Mouse (Mus musculus) hindbrain, postnatal 0 days (tissue): Measurements from ENCODE around the gene Pde7b. TPM values are rescaled to one million over a fixed set of nuclear protein-coding genes. Genes with fewer than 3 reads are reported as not detected.

Experiments
- ATAC-seq: fragments of 200-750 bp; cut with Nextera tagmentation; 2 replicates; pipeline ENCODE4 v1.8.0; 2017; ENCODE audit warnings: mild to moderate bottlenecking, moderate TSS enrichment, moderate library complexity
- DNase-seq: peaks from one replicate; pipeline ENCODE4 v3.0.0-alpha.2; 2015; ENCODE audit warnings: low spot score
- H3K27ac ChIP-seq: fragments of 300-500 bp; sonication (generic); 2 replicates; pipeline ENCODE4 v1.5.1; 2014; ENCODE audit warnings: mild to moderate bottlenecking
- H3K27me3 ChIP-seq: fragments of 300-500 bp; sonication (generic); 2 replicates; pipeline ENCODE4 v1.6.1; 2014; ENCODE audit warnings: low read length, mixed read lengths; ENCODE audit not compliant: insufficient read depth
- H3K36me3 ChIP-seq: fragments of 300-500 bp; sonication (generic); 2 replicates; pipeline ENCODE4 v1.6.1; 2014; ENCODE audit warnings: low read length, mixed read lengths; ENCODE audit not compliant: insufficient read depth
- H3K4me1 ChIP-seq: fragments of 300-500 bp; sonication (generic); 2 replicates; pipeline ENCODE4 v1.6.1; 2014; ENCODE audit warnings: antibody characterized with exemption, low read length, mixed read lengths; ENCODE audit not compliant: insufficient read depth
- H3K4me2 ChIP-seq: fragments of 300-500 bp; sonication (generic); 2 replicates; pipeline ENCODE4 v1.6.1; 2014; ENCODE audit warnings: low read depth, mild to moderate bottlenecking, low read length, moderate library complexity, mixed read lengths
- H3K4me3 ChIP-seq: fragments of 300-500 bp; sonication (generic); 2 replicates; pipeline ENCODE4 v1.5.1; 2014; ENCODE audit warnings: low read length
- H3K9ac ChIP-seq: fragments of 300-500 bp; sonication (generic); replicated peaks from 2 replicates; pipeline ENCODE4 v1.6.1; 2014; ENCODE audit warnings: mild to moderate bottlenecking, low read length, moderate library complexity, mixed read lengths
- H3K9me3 ChIP-seq: fragments of 300-500 bp; sonication (generic); 2 replicates; pipeline ENCODE4 v1.6.1; 2016; ENCODE audit warnings: low read length, mixed read lengths
- CTCF ChIP-seq: IDR thresholded peaks from 2 replicates; pipeline ENCODE4 v1.5.1; 2016; ENCODE audit warnings: antibody characterized with exemption, control low read depth, low read depth
- WGBS: fragments of 180-500 bp; shearing (Covaris S2); extraction: QIAGEN DNeasy Blood & Tissue Kit; methylation state at CpG from one replicate; pipeline ENCODE4 v1.1.7; 2014; 5-methylcytosine and 5-hydroxymethylcytosine counted together
- polyA plus RNA-seq: library from polyadenylated mRNA; unstranded; fragments of >200 nt; fragmentation: Nextera tagmentation; extraction: Ambion mirVana; gene quantifications from 2 replicates; pipeline ENCODE4 v1.2.1, GENCODE M21; 2015
- total RNA-seq: library from RNA; depleted of rRNA; stranded (reverse); fragments of >200 nt; gene quantifications from 2 replicates; pipeline ENCODE4 v1.2.3, GENCODE M21; 2014

Gene Pde7b
- total and polyA plus RNA-seq, 2 experiments from 2014 or later: 2.3 to 7.9 TPM

- DNase-seq (no peak), ATAC-seq (no peak)
- H3K27ac ChIP-seq: no peak overlapping the region
- no peak overlapping the region for H3K4me3 ChIP-seq
- no peak for TF ChIP-seq CTCF
- no peaks in the 10 kb centered on the region for H3K27me3 ChIP-seq
- no peaks in the 10 kb centered on the region for H3K36me3 ChIP-seq
- no peak overlapping the region for H3K9ac ChIP-seq
- H3K9me3 ChIP-seq: no peaks in the 10 kb centered on the region
- H3K4me1 ChIP-seq: no peaks in the 10 kb centered on the region
- H3K4me2 ChIP-seq: no peak overlapping the region
- 79% methylated on average over 12 of the region's 12 CpGs for WGBS
Observed at GRCm38 (mm10) chr10:20431336-20431735, 293.5 kb downstream of the Pde7b start.

DNA sequence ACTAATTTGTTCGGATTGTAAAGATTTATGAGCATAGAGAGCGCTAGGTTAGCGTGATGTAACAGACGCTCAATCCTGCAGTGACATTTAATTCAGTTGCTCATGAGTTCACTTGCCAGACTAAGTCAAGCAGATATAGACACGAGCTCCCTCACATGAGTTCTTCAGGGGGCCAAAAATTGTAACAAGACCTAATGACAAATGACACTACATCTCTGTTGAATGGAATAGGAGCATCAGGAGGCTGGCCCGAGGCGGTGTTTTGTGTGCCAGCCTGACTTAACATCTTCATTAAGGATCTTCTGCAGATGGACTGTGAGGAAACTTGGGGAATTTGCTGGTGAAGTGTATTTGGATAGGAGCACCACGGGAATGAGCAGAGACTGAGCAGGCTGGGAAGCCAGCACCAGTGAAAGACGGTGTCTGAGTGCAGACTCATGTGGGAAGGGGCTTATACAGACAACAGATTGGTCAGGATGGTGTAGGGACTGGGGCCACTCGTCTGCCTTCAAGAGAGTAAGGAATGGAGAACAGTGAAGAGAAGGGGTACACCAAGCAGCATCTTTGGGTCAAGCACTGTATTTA lies 303.5 kb downstream of the Pde7b start:
- ATAC-seq (peak; percentile 83), DNase-seq (peak; percentile 56)
- no peak overlapping the region for H3K9ac ChIP-seq
- no peak overlapping the region for H3K4me3 ChIP-seq
- H3K4me2 ChIP-seq: no peak overlapping the region
- TF ChIP-seq CTCF: no peak
- WGBS: 61% methylated on average over 10 of the region's 10 CpGs
- H3K27me3 ChIP-seq: no peaks in the 10 kb centered on the region
- no peak overlapping the region for H3K27ac ChIP-seq
- no peaks in the 10 kb centered on the region for H3K4me1 ChIP-seq
- no peaks in the 10 kb centered on the region for H3K36me3 ChIP-seq
- no peaks in the 10 kb centered on the region for H3K9me3 ChIP-seq

DNA sequence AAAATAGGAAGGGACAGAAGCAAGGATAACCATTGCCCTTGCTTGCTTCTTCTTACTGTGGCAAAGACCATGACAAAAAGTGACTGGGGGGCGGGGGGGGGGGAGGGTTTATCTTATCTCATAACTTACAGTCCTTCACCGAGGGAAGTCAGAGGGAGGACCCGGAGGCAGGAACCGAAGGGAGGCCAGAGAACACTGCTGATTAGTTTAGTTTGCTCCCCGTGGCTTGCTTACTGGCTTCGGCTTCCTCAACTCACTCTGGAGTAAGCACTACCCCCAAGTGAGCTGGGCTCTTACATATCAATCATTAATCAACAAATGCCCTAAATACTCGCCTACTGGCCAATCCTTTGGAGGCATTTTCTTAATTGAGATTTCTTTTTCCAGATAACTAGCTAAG lies 304.6 kb downstream of the Pde7b start:
- no peak for TF ChIP-seq CTCF
- no peaks in the 10 kb centered on the region for H3K27me3 ChIP-seq
- no peaks in the 10 kb centered on the region for H3K36me3 ChIP-seq
- 71% methylated on average over 7 of the region's 7 CpGs for WGBS
- H3K4me1 ChIP-seq: no peaks in the 10 kb centered on the region
- DNase-seq (no peak), ATAC-seq (no peak)
- no peak overlapping the region for H3K9ac ChIP-seq
- H3K4me3 ChIP-seq: no peak overlapping the region
- no peak overlapping the region for H3K4me2 ChIP-seq
- H3K27ac ChIP-seq: no peak overlapping the region
- H3K9me3 ChIP-seq: no peaks in the 10 kb centered on the region

DNA sequence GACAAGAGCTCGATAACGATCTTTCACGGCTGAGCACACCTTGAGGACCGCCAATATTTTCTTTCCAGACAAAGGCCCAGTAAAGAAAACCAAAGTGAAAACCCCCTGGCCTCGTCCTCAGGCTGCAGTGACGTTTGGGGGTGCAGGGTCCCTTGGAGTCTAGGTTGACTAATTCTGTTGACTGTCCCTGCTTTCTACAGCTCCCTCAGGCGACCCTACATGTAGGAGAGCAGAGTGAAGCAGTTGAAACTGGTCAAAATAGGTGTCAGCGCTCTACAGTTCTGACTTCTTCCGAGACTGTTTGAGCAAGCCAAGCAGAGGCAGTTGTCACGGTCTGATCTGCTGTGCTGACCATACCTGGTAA lies 306.0 kb downstream of the Pde7b start:
- Histone ChIP-seq H3K27ac (no peak overlapping the region), H3K27me3 (no peaks in the 10 kb centered on the region), H3K36me3 (no peaks in the 10 kb centered on the region), H3K4me2 (no peak overlapping the region), H3K4me3 (no peak overlapping the region), H3K9ac (no peak overlapping the region), H3K4me1 (no peaks in the 10 kb centered on the region), H3K9me3 (no peaks in the 10 kb centered on the region)
- DNase-seq (no peak), ATAC-seq (no peak)
- WGBS: 83% methylated on average over 10 of the region's 10 CpGs
- no peak for TF ChIP-seq CTCF

- Histone ChIP-seq H3K36me3 (no peaks in the 10 kb centered on the region), H3K9me3 (no peaks in the 10 kb centered on the region), H3K4me1 (no peaks in the 10 kb centered on the region), H3K9ac (no peak overlapping the region), H3K27ac (no peak overlapping the region), H3K27me3 (no peaks in the 10 kb centered on the region), H3K4me3 (no peak overlapping the region), H3K4me2 (no peak overlapping the region)
- no peak for ATAC-seq
- no peak for TF ChIP-seq CTCF
- DNase-seq: no peak
- WGBS: 69% methylated on average over 11 of the region's 11 CpGs
Observed at GRCm38 (mm10) chr10:20418202-20418855, 306.5 kb downstream of the Pde7b start.

- 84% methylated on average over 10 of the region's 10 CpGs for WGBS
- TF ChIP-seq CTCF: no peak
- no peak for ATAC-seq
Observed at GRCm38 (mm10) chr10:20409181-20409580, 315.7 kb downstream of the Pde7b start.

DNA sequence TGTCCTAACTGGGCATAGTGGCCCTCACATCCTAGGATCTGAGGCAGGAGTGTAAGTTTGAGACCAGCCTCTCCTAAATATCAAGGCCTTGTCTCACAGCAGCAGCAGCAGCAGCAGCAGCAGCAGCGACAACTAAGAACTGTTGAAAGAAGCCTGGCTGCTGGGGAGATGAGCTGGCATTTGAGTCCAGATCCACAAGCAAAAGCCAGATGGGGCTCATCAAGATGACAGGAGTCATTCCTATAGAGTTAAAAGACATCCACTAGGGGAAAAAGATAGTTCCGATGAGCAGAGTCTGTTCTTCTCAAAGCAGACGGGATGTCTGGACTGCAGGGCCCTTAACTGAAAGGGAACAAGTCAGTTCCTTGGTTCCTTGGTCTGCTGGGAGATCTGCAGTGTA lies 316.5 kb downstream of the Pde7b start:
- no peaks in the 10 kb centered on the region; the same call in 1 of the 2 replicates for H3K36me3 ChIP-seq
- DNase-seq (no peak), ATAC-seq (no peak)
- no peaks in the 10 kb centered on the region for H3K4me1 ChIP-seq
- no peak for TF ChIP-seq CTCF
- no peak overlapping the region for H3K4me2 ChIP-seq
- no peak overlapping the region for H3K9ac ChIP-seq
- no peak overlapping the region for H3K27ac ChIP-seq
- no peaks in the 10 kb centered on the region for H3K27me3 ChIP-seq
- H3K4me3 ChIP-seq: no peak overlapping the region
- WGBS: 70% methylated on average over 3 of the region's 3 CpGs
- no peaks in the 10 kb centered on the region for H3K9me3 ChIP-seq

More at GRCm38 (mm10) chr10:20409181-20409580, 315.7 kb downstream of the Pde7b start:
- H3K9ac ChIP-seq: no peak overlapping the region
- no peaks in the 10 kb centered on the region for H3K9me3 ChIP-seq
- no peaks in the 10 kb centered on the region for H3K4me1 ChIP-seq
- no peak for DNase-seq
- H3K4me2 ChIP-seq: no peak overlapping the region
- H3K36me3 ChIP-seq: no peaks in the 10 kb centered on the region; the same call in 1 of the 2 replicates
- H3K27ac ChIP-seq: no peak overlapping the region
- no peak overlapping the region for H3K4me3 ChIP-seq
- no peaks in the 10 kb centered on the region for H3K27me3 ChIP-seq
